Mouse (Mus musculus): ENCODE measurements around the gene Armc6. TPM values are rescaled to one million over a fixed set of nuclear protein-coding genes. Genes with fewer than 3 reads are reported as not detected.

Gene Armc6
- polyA plus RNA-seq, 1 experiment from 2014 or later, result 25.3 TPM

DNA sequence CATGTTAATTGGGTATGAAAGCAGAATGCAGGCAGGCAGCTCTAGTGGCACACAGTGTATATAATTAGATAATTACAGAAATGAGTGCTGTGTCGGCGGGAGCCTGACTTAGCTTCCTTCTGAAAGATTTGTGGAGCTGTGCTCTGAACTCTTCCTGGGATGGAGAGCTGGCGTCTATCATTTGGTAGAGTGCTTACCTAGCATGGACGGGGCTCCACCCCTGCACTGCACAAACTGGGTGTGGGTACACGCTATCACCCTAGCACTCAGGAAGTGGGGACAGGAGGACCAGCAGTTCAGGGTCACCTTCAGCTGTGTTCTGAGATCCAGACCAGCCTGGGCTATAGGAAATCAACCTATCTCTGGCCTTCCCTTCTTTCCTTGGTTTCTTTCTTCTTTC, 60.9 kb downstream of the Armc6 start:
- H3K27me3 ChIP-seq (ENCODE audit: control insufficient read depth, insufficient read depth, low read length), result no peaks in the 10 kb centered on the region
- 75% methylated on average over 5 of the region's 5 CpGs for WGBS
- peak overlapping the region; percentile 84; the same call in 1 of the 2 replicates for H3K4me3 ChIP-seq (replicated peaks; ENCODE audit: low read length)
- H3K9ac ChIP-seq (ENCODE audit: low read length), result peak overlapping the region; percentile 94; the same call in 1 of the 2 replicates
- no peak for ATAC-seq (ENCODE audit: insufficient read depth, low FRiP score)
- H3K27ac ChIP-seq (ENCODE audit: low read length), result no peak overlapping the region
- H3K4me2 ChIP-seq (ENCODE audit: low read depth, low read length), result peak overlapping the region; percentile 61
- H3K4me1 ChIP-seq (ENCODE audit: control insufficient read depth, insufficient read depth, low read length), result peaks cover 11% of the 10 kb centered on the region
- no peaks in the 10 kb centered on the region for H3K9me3 ChIP-seq (replicated peaks; ENCODE audit: control insufficient read depth, low read length)
- 0 out of 2 replicates have a peak, but pooled peaks cover 3% of the 10 kb centered on the region for H3K36me3 ChIP-seq (ENCODE audit: control insufficient read depth, insufficient read depth, low read length)

DNA sequence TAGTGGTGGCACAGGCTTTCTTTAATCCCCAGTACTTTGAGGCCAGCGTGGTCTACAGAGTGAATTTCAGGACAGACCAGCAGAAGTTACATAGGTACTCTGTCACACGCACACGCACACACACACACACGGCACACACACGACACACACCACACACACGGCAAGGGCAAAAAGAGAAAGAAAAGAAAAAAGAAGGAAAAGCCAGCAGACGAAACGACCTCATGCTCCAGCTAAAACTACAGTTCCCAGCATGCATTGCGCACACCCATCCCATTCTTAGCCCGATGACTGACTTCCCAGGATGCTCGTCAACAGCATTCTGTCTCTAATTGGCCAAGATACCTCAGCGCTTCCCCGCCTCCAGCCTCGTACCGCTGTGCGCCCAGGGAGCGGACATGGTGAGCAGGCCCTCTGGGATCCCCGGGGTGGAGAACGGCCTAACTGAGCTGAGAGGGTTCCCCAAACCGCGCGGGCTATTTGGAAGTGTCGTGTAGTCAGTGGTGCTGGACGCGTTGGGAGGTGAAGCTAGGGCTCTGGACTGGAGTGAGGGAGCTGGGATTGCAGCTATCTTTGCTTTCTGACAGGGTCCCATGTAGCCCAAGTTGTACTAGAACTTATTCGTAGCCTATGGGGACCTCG, 62.1 kb downstream of the Armc6 start, which contains the start of gene Tmem161a:
Gene Tmem161a (plus strand): TSS at position 314 of the 639 bp plus-strand sequence.
- Histone ChIP-seq H3K4me2 (ENCODE audit: low read depth, low read length) (peak within 1 kb of the TSS; percentile 61), H3K36me3 (ENCODE audit: control insufficient read depth, insufficient read depth, low read length) (0 out of 2 replicates have a peak, but pooled peaks cover under 1% of the 10 kb centered on the region), H3K27ac (ENCODE audit: low read length) (peak within 1 kb of the TSS; percentile 52), H3K9ac (ENCODE audit: low read length) (peak within 1 kb of the TSS; percentile 94), H3K9me3 (replicated peaks; ENCODE audit: control insufficient read depth, low read length) (no peaks in the 10 kb centered on the region), H3K27me3 (ENCODE audit: control insufficient read depth, insufficient read depth, low read length) (no peaks in the 10 kb centered on the region), H3K4me3 (replicated peaks; ENCODE audit: low read length) (peak within 1 kb of the TSS; percentile 84), H3K4me1 (ENCODE audit: control insufficient read depth, insufficient read depth, low read length) (peaks cover 12% of the 10 kb centered on the region)
- peak; percentile 98 for ATAC-seq (ENCODE audit: insufficient read depth, low FRiP score)
- 3% methylated on average over 27 of the region's 27 CpGs for WGBS

DNA sequence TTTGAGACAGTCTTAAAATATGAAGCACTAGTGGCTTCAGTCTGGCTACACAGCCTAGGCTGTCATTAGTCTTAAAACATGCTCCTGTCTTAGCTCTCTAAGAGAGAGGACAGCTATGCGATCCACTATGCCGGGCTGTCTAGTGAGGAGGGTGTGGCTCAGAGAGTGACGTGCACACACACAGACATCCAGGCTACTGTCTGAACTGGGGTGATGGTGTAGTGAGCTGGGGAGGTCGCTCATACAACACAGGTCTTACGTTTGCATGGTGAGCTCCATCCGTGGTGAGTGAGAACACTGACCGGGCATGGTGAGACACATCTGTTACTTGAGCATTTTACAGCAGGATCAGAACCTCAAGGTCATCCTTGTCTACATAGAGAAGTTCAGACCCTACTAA, 63.0 kb downstream of the Armc6 start:
- Histone ChIP-seq H3K27ac (ENCODE audit: low read length) (no peak overlapping the region), H3K27me3 (ENCODE audit: control insufficient read depth, insufficient read depth, low read length) (no peaks in the 10 kb centered on the region), H3K9ac (ENCODE audit: low read length) (no peak overlapping the region), H3K4me2 (ENCODE audit: low read depth, low read length) (no peak overlapping the region), H3K9me3 (replicated peaks; ENCODE audit: control insufficient read depth, low read length) (no peaks in the 10 kb centered on the region), H3K4me3 (replicated peaks; ENCODE audit: low read length) (no peak overlapping the region), H3K36me3 (ENCODE audit: control insufficient read depth, insufficient read depth, low read length) (no peaks in the 10 kb centered on the region), H3K4me1 (ENCODE audit: control insufficient read depth, insufficient read depth, low read length) (peaks cover 18% of the 10 kb centered on the region)
- no peak for ATAC-seq (ENCODE audit: insufficient read depth, low FRiP score)
- 77% methylated on average over 7 of the region's 7 CpGs for whole genome bisulfite sequencing

DNA sequence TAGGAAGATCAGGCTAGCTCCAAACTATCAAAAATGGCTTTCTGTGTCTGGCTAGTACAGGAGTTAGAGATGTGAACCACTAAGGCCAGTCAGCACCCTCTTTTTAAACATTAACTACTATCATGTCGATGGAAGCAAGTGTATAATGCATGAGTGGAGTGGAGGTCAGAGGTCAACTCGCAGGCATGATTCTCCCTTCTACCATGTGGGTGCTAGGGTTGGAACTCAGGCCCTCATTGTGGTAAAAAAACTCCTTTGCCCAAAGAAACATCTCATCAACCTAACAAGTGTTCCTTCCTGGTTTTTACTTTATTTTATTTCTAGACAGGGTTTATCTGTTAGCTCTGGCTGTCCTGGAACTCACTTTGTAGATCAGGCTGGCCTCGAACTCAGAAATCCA, 63.5 kb downstream of the Armc6 start:
- no peak overlapping the region for H3K27ac ChIP-seq (ENCODE audit: low read length)
- no peak overlapping the region for H3K4me3 ChIP-seq (replicated peaks; ENCODE audit: low read length)
- no peak overlapping the region for H3K9ac ChIP-seq (ENCODE audit: low read length)
- WGBS, result 69% methylated on average over 3 of the region's 3 CpGs
- H3K36me3 ChIP-seq (ENCODE audit: control insufficient read depth, insufficient read depth, low read length), result no peaks in the 10 kb centered on the region
- peaks cover 18% of the 10 kb centered on the region for H3K4me1 ChIP-seq (ENCODE audit: control insufficient read depth, insufficient read depth, low read length)
- no peak overlapping the region for H3K4me2 ChIP-seq (ENCODE audit: low read depth, low read length)
- no peaks in the 10 kb centered on the region for H3K9me3 ChIP-seq (replicated peaks; ENCODE audit: control insufficient read depth, low read length)
- ATAC-seq (ENCODE audit: insufficient read depth, low FRiP score), result no peak
- H3K27me3 ChIP-seq (ENCODE audit: control insufficient read depth, insufficient read depth, low read length), result no peaks in the 10 kb centered on the region

Other genes with a start within 250 kb of the Armc6 start
- 29.7 and 32.3 TPM in 2 replicates for gene Gatad2a, start 238.1 kb downstream of the Armc6 start, polyA plus RNA-seq (2015; fragmentation: Nextera tagmentation; extraction: Ambion mirVana)
- 46.1 and 46.7 TPM in 2 replicates for gene Mau2, start 191.7 kb downstream of the Armc6 start, polyA plus RNA-seq (2015; fragmentation: Nextera tagmentation; extraction: Ambion mirVana)
- gene Sugp1, start 191.7 kb downstream of the Armc6 start, polyA plus RNA-seq (2015; fragmentation: Nextera tagmentation; extraction: Ambion mirVana), result 39.1 and 42.0 TPM in 2 replicates
- 8.4 and 11.6 TPM in 2 replicates for gene Tm6sf2, start 161.5 kb downstream of the Armc6 start, polyA plus RNA-seq (2015; fragmentation: Nextera tagmentation; extraction: Ambion mirVana)
- 0.28 TPM in 1 of 2 replicates, not detected in the other for gene Hapln4, start 151.0 kb downstream of the Armc6 start, polyA plus RNA-seq (2015; fragmentation: Nextera tagmentation; extraction: Ambion mirVana)
- gene Ncan, start 113.6 kb downstream of the Armc6 start, polyA plus RNA-seq (2015; fragmentation: Nextera tagmentation; extraction: Ambion mirVana), result 0.96 and 1.4 TPM in 2 replicates
- gene Nr2c2ap, start 103.1 kb downstream of the Armc6 start, polyA plus RNA-seq (2015; fragmentation: Nextera tagmentation; extraction: Ambion mirVana), result 35.7 and 37.1 TPM in 2 replicates
- 14.5 and 17.1 TPM in 2 replicates for gene Rfxank, start 95.3 kb downstream of the Armc6 start, polyA plus RNA-seq (2015; fragmentation: Nextera tagmentation; extraction: Ambion mirVana)
- gene Borcs8, start 95.0 kb downstream of the Armc6 start, polyA plus RNA-seq (2015; fragmentation: Nextera tagmentation; extraction: Ambion mirVana), result 38.0 and 42.8 TPM in 2 replicates
- gene Mef2b, start 94.8 kb downstream of the Armc6 start, polyA plus RNA-seq (2015; fragmentation: Nextera tagmentation; extraction: Ambion mirVana), result 0.25 TPM in 2 replicates
- gene Tmem161a, start 62.1 kb downstream of the Armc6 start, polyA plus RNA-seq (2015; fragmentation: Nextera tagmentation; extraction: Ambion mirVana), result 64.2 and 64.8 TPM in 2 replicates
- gene Slc25a42, start 22.2 kb downstream of the Armc6 start, polyA plus RNA-seq (2015; fragmentation: Nextera tagmentation; extraction: Ambion mirVana), result 5.1 and 6.1 TPM in 2 replicates
- 25.6 and 26.4 TPM in 2 replicates for gene Sugp2, start 240 bp downstream of the Armc6 start, polyA plus RNA-seq (2015; fragmentation: Nextera tagmentation; extraction: Ambion mirVana)
- gene Homer3, start 48.4 kb upstream of the Armc6 start, polyA plus RNA-seq (2015; fragmentation: Nextera tagmentation; extraction: Ambion mirVana), result 27.3 and 32.5 TPM in 2 replicates
- 48.8 and 50.4 TPM in 2 replicates for gene Ddx49, start 68.0 kb upstream of the Armc6 start, polyA plus RNA-seq (2015; fragmentation: Nextera tagmentation; extraction: Ambion mirVana)
- 354 and 410 TPM in 2 replicates for gene Cope, start 68.1 kb upstream of the Armc6 start, polyA plus RNA-seq (2015; fragmentation: Nextera tagmentation; extraction: Ambion mirVana)
- 3.8 and 4.1 TPM in 2 replicates for gene Cers1, start 81.3 kb upstream of the Armc6 start, polyA plus RNA-seq (2015; fragmentation: Nextera tagmentation; extraction: Ambion mirVana)
- 1.4 and 2.1 TPM in 2 replicates for gene Gdf1, start 95.4 kb upstream of the Armc6 start, polyA plus RNA-seq (2015; fragmentation: Nextera tagmentation; extraction: Ambion mirVana)
- gene Upf1, start 118.8 kb upstream of the Armc6 start, polyA plus RNA-seq (2015; fragmentation: Nextera tagmentation; extraction: Ambion mirVana), result 7.4 and 8.2 TPM in 2 replicates
- gene Comp, start 139.1 kb upstream of the Armc6 start, polyA plus RNA-seq (2015; fragmentation: Nextera tagmentation; extraction: Ambion mirVana), result 0.15 and 0.25 TPM in 2 replicates
- 13.9 and 16.2 TPM in 2 replicates for gene Crtc1, start 205.1 kb upstream of the Armc6 start, polyA plus RNA-seq (2015; fragmentation: Nextera tagmentation; extraction: Ambion mirVana)
- 24.2 and 24.9 TPM in 2 replicates for gene Klhl26, start 242.5 kb upstream of the Armc6 start, polyA plus RNA-seq (2015; fragmentation: Nextera tagmentation; extraction: Ambion mirVana)